Mouse (Mus musculus): ENCODE data around the gene Irf2bpl.

Irf2bpl gene

GRCm38 (mm10) chr12:86884197-86885058, at the start of gene Irf2bpl:
Irf2bpl (minus strand) TSS chr12:86884798.
- DNase-seq (ENCODE audit: low read depth): peak; percentile 99

DNA sequence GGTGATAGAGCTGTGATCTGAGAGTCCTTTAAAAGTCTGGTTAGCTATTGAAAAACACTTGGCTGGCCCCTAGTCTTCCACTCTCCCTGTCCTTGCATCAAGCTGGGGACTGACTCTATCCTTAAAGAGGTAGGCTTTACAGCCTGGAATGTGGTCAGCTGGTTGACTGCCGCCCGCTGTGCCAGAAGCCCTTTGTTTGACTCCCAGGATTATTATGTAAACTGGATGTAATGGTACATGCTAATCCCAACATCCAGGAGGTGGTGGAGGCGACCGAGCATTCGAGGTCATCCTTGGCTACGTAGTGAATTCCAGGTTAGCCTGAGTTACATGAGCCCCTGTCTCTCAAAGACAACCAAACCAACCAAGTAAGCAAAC, 48.0 kb upstream of the Irf2bpl start:
- no peak for DNase-seq (ENCODE audit: low read depth)

- DNase-seq (ENCODE audit: low read depth): no peak
These were observed 47.4 kb upstream of the Irf2bpl start for GRCm38 (mm10) chr12:86931919-86932574.

- DNase-seq (ENCODE audit: low read depth): no peak
These were observed 46.5 kb upstream of the Irf2bpl start for GRCm38 (mm10) chr12:86930934-86931729.

- peak; percentile 91 for DNase-seq (ENCODE audit: low read depth)
These were observed 39.2 kb upstream of the Irf2bpl start for GRCm38 (mm10) chr12:86923837-86924236.

DNA sequence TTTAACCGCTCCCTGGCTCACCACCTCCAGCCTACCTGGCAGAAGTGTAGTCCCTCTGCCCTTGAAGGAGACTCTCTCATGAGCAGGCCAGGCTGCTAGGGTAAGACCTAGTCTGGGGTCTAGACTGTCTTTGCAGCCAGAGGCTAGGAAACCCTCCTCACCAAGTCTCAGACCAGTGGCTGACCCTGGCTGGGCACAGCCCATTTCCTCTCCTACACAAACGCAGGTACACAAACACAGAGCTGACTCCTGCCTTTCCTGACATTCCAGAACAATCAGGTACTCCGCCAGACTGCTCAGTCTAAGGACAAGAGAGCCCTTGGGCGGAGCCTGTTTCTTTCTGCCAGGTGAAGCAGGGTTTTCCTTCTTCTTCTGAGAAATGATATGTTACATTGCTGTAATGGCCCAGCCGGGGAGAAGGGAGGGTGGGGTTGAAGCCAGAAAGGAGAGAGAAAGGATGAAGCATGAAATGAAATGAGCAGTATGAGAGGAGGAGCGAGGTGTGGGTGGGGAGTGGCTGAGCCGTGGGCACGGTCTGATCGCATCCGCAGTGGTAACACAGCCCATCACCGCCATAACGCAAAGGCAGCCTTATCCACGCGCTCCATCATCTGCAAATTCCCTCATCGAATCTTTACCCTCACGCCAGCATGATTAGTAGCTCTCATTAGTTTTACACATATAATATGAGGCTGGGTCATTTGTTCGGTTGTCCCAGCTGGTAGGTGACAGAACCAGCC, 34.6 kb upstream of the Irf2bpl start:
- no peak for DNase-seq (ENCODE audit: low read depth)

GRCm38 (mm10) chr12:86918361-86918967, 33.9 kb upstream of the Irf2bpl start:
- DNase-seq (ENCODE audit: low read depth): no peak

DNA sequence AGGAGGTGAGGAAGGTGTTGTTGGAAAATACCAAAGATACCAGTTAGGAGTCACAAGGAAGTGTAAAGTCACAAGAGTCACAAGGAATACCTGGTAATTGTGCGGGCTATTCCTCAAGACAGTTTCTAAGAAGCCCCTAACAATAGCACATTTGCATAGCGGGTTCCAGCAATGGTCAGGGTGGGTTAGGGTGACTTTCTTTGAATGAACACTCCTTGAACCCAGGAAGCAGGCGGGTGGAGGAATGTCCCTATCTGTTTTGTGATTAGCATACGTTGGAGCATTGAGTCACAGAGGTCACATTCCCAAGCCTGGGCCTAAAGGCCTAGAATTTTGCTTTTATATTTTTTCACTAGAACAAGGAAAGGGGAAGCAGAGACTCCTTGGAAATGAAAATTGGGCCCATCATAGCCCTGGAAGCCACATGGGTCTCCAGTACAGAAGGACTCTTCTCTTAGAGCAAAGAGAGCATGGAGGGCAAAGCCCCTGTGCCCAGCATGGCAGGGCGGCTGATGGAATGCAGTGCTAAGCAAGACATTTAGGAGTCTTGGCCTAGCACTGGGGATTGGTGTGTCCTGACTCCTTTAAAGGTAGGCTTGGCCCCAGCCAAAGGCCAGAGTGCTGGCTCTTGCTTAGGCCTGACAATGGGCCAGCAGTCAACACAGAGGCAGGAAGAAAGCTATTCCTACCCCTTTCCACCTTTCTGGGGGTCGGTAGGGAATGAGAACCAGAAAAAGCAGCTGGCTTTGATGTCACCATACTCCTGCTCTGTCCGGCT, 32.4 kb upstream of the Irf2bpl start:
- DNase-seq (ENCODE audit: low read depth): no peak

- DNase-seq (ENCODE audit: low read depth): no peak
These were observed 31.0 kb upstream of the Irf2bpl start for GRCm38 (mm10) chr12:86915617-86916016.

DNA sequence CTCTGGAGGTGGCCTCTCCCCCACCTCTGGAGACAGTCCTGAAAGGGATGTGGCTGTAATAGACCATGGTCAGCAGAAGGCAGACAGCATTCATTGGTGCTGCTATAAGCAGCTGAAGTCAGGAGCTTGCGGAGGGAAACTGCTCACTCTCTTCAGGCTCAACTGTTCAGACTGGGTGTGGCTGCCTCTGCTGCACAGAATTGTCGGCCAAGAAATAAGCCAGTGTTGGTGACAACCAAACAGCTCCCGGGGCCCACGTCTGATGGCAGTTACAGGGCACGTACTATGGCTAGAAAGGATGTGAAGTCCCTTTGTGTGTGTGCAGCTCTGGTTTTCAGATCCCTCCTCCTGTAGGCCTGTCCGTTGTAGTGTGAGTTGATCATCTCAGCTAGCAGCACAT, 30.2 kb upstream of the Irf2bpl start:
- DNase-seq (ENCODE audit: low read depth): peak; percentile 39

DNA sequence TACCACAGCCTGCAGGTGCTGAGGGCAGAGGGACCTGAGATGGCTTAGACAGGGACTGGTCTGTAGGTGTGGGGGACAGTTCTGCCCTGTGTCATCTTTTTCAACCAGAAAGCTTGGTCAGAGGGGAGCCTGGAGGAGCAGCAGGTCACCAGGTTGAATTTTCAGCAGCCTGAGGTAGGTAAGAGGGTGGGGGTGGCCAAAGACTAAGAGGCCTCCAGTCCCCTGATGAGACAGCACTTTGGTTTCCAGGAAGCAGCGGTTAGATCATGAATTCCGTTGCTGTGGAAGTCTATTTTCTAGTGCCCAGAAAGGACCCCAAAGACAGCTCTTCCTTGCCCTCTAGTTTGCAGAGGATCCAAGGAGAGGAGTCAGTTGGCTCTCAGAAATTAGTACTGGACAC, 29.8 kb upstream of the Irf2bpl start:
- peak; percentile 33 for DNase-seq (ENCODE audit: low read depth)

- no peak for DNase-seq (ENCODE audit: low read depth)
These were observed 27.9 kb upstream of the Irf2bpl start for GRCm38 (mm10) chr12:86912335-86913093.

DNA sequence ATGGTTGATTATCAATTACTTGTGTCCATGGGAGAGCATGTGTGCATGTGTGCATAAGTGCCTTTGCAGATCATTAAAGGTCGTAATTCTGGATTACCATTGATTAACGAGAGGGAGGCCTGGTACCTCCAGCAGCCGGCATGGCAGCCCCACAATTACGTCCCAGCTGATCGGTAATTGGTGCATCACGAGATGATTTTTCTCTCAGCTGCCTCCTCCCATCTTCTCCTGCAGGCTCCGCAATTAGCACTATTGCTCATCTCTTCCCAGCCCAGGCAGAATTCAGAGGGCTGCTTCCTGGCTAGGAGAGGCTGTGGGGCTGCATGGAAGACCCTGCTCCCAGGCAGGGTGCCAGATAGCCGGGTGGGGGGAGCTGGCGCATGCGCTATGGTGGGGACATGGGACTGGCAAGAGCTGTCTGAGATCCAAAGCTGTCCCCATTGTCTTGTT, 26.9 kb upstream of the Irf2bpl start:
- no peak for DNase-seq (ENCODE audit: low read depth)

DNA sequence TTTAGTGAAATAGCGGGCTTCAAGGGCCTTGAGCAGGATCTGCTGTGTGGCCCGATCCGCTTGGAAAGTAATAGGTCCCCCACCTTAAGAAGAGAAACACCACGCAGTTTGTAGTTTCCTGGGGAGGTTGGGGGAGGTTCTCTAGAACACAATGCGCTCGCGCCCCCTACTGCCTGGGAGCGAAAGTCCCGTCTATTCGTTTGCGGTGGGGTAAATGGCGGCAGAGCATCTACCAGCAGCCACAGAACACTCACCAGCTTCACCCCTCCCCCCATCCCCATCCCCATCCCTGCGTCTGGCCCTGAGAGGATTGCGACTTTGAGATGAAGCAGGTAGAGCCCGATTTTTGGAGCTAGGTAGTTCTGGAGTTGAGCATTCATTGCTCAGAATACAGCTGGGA, 21.8 kb upstream of the Irf2bpl start:
- DNase-seq (ENCODE audit: low read depth): peak; percentile 94

- DNase-seq (ENCODE audit: low read depth): no peak
These were observed 21.3 kb upstream of the Irf2bpl start for GRCm38 (mm10) chr12:86905876-86906275.

DNA sequence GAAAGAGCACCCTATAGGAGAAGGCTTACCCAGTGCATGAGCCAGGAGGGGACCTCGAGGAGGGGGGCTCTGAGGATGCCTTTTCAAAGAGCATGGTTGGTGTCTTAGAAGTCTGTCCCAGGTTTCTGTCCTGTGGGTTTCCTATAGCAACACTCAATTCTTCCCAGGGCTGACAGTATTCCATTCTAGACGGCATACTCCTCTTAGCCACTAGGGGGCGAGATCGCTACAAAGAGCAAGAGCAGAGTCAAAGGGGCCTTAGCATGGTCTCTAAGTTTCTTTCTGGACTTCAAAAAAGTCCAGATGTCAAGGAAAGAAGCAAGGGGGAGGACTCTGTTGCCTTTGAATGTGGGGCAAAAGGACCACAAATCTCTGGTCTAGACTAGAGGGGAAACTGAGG, 20.6 kb upstream of the Irf2bpl start:
- DNase-seq (ENCODE audit: low read depth): peak; percentile 78

GRCm38 (mm10) chr12:86903828-86904806, 19.5 kb upstream of the Irf2bpl start:
- no peak for DNase-seq (ENCODE audit: low read depth)

- no peak for DNase-seq (ENCODE audit: low read depth)
These were observed 15.0 kb upstream of the Irf2bpl start for GRCm38 (mm10) chr12:86899461-86900179.

Measured in induced T-regulatory cell, adult 2 months (primary cell).